Mouse (Mus musculus): Measurements from ENCODE around the gene Dtl.

Dtl gene

DNA sequence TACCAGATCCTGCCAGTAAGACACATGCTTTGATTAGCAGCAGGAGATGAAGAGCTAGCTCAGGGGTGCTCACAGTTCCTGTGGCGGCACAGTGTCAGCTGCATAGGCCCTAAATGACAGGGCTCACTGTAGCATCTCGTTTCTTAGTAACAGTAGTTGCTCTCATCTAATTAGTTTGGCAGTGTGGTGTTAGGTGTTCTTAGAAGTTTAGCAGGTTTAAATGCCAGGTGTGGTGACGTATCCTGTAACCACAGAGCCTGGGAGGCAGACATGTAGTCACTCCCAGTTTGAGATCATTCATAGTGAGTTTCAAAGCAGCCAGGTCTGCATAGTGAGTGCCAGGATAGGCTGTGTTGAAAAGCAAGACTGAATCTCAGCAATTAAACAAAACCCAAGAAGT lies 4.2 kb upstream of the Dtl start:
- no peak for DNase-seq (ENCODE audit: low read depth, low spot score)

DNA sequence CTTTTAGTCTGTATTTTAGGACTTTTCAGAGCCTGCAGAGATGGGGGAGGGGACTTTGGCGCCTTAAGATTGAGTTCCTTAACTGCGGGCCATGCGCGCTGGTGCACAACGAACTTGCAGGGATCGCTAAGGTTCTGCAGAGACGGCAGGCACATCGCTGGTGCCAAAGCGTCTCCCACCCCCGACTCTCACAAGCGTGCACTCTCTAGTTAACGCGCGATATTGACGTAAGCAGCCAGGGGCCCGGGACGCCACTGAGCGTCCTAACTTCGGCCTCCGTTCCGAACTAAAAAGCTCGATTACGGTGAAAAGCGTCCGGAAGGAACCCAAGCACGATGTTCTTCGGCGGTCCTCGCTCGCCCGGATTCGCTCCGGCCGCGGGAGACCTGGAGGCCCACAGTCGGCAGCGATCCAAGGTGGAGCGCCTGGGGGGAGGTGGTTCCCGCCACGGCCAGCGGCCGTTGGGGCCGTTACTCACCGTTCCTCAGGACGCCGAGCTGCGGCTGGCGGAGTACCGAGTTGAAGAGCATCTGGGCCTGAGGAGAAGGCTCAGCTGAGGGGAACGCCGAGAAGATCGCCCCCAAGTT lies 380 bp downstream of the Dtl start:
- DNase-seq (ENCODE audit: low read depth, low spot score): peak; percentile 75

DNA sequence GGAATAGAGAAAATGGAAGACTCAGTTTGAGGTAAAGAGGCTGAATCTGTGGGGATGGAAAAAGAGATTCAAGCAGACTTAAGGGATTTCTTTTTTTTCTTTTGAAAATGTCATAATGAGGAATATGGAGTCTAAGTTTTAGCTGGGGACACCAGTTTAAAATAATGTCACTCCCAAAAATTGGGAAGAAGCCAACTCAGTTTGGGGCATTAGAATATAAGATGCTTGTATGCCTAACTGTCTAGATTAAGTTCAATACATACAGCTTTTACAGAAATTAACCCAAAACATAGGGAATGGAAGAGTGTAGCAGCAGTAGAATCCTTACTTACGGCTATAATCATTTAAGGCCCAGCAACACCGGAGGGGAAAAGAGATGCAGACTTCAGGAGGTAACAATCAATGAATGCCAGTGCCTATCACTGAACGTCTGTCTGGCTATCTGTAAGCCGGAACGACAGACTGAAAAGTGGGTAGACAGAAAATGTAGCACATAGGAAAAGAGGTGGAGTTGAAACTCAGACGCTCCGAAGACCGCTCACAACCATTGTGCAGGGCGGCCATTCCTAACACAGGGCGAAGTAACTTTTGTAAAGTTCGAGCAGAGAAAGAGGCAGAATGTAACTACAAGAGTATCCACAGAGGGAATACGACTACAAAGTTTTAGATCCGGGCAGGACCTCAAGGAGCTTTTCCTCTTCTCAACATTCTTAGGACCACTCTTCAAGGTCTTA lies 1.3 kb downstream of the Dtl start:
- no peak for DNase-seq (ENCODE audit: low read depth, low spot score)

DNA sequence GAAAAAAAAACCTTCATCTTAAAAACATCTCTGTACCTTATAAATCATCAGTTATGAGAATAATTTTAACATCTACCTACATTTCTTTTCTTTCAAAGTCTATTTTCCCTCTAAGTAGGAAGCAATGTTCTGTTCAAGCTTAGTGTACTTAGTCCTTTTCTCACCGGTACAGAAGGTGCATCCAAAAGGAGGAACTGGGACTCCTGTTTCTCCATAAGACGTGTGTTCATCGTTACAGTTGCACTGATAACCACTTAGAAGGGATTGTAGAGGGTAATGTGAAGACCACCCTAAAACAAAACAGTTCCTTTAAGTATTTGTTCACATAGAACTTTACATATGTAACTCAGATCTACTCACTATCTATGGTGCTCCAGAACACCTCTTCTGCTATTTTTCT lies 4.9 kb downstream of the Dtl start:
- DNase-seq (ENCODE audit: low read depth, low spot score): no peak

DNA sequence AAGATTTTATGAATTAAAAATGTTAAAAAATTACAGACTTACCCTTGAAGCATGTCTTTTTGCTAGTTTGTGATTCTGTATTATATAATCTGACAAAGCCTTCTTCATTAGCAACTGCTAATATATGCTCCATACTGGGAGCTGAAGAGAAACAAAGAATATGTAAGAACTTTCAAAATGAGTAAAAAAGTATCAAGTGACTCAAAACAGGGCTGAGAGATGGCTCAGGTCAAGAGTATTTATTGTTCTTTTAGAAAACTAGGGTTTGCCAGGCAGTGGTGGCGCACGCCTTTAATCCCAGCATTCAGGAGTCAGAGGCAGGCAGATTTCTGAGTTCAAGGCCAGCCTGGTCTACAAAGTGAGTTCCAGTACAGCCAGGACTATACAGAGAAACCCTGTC lies 5.7 kb downstream of the Dtl start:
- DNase-seq (ENCODE audit: low read depth, low spot score): no peak

DNA sequence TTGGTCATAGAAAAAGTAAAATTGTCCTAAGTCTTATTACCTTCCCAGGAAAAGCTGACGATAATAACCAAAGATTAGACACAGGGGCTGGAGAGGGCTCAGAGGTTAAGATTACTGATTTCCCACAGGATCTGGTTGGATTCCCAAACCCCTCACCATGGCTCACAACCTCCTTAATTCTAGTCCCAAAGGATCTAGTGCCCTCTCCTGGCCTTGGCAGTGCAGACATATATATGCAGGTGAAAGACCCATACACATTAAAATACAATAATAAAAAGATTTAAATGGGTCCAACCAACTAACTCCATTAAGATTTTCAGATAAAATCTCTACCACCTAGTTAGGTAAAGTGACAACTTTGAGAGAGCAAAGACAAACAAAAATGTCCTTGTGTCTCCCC lies 7.5 kb downstream of the Dtl start:
- no peak for DNase-seq (ENCODE audit: low read depth, low spot score)

DNA sequence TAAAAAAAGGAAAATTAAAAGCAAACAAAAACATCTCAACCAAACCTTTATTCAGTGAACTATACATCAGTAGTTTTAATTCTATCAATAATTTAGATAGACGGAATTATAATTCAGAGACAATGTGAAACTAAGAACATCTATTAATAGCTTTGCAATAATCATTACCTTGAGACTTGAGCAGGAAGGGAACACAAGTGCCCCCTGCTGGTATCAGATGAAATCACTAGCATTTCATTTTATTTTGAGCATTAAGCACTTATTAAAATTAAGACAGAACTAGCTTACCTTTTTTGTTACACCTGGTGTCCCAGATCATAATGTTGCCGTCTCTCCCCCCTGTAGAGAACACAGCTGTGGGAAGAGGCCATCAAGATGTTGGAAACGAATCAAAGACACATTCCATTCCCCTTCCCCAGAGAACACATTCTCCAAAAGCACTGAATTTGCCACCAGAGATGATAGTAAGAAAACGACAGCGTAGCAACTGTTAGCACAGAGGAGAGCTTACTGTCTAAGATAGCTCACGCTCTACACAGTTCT lies 12.4 kb downstream of the Dtl start:
- peak; percentile 51 for DNase-seq (ENCODE audit: low read depth, low spot score)

DNA sequence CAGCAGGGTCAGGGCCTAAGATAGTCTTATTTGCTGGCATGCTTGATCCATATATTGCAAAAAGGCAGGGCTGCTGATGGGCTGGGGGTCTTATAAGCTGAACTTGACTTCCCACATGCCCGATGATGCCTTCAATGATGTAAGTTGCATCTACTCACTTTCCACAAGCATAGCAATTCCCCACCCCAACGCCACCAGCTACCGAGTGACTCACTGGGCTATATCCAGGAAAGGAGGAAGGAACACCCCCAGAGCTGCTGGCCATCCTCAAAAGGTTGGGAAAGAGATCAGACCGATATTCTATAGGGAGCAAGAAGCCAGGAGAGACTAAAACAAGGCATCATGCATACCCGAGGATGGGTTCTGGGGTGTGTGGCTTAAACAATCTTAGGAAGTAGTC lies 15.6 kb downstream of the Dtl start:
- DNase-seq (ENCODE audit: low read depth, low spot score): no peak

DNA sequence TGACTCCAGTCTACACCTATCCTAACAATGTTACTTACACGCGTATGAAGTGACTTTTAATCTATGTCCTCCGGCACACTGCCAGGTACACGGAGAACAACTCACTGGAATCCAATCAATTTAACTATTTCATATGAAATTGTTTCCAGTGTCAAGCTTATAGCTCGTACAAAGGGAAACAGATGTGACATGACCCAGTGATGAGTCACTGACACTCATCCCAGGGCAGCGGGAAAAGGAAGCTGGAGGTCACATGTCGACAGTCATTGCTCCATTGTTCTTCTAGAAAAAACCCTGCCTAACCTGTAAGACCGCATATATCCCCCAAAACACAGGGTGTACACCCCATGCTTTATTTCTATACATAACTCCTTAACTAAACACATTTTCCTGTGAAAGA lies 18.2 kb downstream of the Dtl start:
- DNase-seq (ENCODE audit: low read depth, low spot score): peak; percentile 12

DNA sequence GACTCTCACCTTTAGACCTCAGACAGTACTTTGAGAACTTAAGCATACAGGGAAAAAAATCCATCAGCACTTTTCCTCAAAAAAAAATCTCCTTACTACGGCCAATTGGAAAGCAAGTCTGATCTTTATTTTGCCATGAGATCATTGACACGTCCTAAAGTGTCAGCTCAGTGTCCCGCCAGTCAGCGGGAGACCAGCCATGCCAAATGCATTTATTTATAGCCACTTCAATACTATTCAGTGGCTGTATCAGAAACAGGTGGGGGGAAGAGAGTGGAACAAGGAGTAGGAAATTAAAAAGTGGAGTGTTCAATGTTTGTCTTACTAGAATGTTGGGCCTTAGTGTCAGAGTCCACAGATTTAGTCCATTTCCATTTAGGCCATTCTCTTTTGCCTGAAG lies 24.6 kb downstream of the Dtl start:
- DNase-seq (ENCODE audit: low read depth, low spot score): no peak

DNA sequence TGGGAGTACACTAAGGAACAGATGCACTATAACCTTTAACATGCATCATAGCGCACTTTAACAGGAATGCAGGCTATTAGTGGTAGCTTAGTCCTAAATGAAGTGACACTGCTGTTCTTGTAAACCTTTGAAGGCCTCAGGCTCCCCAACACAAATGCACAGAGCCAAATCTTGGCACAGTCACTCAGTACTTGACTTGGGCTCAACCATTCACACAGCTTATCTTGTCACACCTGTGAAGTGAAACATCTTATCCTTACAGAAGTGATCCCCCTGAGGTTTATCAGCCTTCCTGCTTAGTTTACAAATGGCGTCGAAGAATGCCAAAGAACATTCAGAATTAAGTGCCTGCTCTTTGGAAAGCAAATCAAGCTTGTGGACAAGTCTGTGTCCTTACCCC lies 31.6 kb downstream of the Dtl start:
- DNase-seq (ENCODE audit: low read depth, low spot score): no peak

DNA sequence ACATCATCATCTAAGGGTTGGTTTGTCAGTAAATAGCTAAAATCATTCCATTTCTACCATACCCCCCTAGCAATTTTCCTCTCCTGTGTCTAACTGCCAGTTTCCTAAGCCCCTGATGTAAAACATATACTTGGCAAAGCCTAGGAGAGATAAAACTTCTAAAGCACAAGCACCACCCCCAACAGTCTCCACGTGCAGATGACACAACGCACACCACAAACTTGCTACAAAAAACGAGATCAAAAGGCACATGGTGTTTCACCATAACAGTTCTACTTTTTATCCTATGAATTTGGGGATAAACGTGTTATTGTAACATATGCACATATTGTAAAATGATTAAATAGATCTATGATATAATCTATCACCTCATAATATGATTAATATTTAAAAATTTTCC lies 33.7 kb downstream of the Dtl start:
- DNase-seq (ENCODE audit: low read depth, low spot score): no peak

DNA sequence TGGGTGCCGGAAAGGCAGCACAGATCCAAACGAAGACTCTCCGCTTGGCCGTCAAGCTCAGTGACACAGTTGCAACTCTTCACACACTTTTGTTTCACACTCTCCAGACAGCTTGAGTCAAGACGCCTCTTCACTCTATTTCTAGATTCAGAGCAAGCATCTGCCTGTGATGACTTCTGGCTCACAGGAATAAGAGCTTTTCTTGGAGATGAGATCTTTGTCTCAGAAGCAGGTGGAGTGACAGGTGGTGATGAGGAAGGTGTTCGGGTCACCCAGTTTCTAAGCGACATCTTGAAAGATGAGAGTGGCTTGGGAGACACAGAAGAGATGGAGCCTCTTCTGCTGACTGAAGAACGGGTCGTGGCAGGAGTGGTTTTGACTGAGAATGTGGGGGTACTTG lies 34.3 kb downstream of the Dtl start:
- no peak for DNase-seq (ENCODE audit: low read depth, low spot score)

DNA sequence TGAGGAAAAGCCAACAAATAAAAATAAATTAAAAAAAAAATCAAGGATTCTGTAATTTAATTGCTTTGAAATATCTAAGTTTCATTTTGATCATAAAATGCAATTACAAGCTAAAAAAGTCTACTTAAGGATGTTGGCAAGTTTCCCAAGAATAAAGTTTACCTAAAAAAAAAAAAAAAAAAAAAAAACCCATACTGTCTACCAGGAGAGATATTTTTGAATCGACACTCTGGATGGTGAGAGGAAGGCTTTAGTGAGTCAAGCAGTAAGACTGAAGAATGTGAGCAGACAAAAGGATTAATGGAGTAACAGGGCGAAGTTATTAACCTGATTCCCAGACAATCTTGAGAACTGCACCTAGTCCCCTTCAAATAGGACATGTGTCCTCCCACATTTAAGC lies 35.0 kb downstream of the Dtl start:
- no peak for DNase-seq (ENCODE audit: low read depth, low spot score)

DNA sequence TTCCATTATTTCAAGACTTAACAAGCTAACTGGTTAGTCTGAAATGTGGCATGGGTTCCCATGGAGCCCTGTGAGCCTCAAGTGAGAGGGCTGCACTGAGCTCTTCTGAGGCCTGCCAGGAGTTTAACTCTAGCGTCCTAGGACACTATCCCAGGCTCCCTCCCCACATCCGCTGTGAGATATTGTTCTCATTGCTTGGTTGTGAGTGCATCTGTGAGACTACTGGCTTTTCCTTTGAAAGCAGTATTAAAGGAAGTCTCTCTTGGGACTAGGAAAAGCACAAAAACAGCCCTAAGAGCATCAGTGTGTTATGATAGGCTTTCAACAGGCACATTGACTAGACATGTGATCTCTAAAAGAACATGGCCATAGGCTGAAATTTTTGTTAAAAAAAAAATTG lies 40.4 kb downstream of the Dtl start:
- no peak for DNase-seq (ENCODE audit: low read depth, low spot score)

DNA sequence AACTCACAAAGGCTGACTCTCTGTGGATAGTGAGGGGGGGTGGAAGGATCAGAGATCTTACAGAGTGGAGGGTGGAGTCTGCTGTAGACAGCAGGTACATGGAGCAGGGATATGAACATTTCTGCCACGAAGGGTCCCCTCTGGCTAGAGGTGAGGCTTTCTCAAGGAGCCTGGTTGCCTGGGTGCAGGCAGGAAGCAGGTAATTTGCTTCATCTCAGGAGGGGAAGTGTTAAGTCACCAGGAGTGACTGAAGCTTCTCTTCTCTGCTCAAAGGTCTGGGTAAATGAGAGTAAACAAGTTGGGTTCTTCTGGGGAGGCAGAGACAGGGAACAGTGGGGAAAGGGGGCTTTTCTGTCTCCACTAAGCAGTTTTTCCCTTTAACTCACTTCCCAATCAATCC lies 44.3 kb downstream of the Dtl start:
- DNase-seq (ENCODE audit: low read depth, low spot score): no peak

DNA sequence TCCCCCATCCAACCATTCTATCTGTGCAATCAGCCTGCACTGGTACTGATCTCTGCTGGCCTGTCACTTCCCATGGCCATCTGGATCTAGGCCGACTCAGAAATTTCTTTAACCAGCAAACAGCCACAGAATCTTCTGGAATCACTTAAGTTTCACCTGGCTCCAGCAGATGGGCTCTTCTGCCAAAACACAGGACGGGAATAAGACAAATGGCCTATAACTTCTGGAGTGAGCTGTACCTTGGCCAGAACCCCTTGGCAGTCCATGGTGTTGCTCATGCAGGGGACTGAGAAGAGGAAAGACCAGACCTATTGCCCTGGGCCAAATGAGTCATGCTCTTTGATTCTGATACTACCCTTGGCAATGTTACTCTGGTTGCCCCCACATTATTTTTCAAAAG lies 45.9 kb downstream of the Dtl start:
- no peak for DNase-seq (ENCODE audit: low read depth, low spot score)

DNA sequence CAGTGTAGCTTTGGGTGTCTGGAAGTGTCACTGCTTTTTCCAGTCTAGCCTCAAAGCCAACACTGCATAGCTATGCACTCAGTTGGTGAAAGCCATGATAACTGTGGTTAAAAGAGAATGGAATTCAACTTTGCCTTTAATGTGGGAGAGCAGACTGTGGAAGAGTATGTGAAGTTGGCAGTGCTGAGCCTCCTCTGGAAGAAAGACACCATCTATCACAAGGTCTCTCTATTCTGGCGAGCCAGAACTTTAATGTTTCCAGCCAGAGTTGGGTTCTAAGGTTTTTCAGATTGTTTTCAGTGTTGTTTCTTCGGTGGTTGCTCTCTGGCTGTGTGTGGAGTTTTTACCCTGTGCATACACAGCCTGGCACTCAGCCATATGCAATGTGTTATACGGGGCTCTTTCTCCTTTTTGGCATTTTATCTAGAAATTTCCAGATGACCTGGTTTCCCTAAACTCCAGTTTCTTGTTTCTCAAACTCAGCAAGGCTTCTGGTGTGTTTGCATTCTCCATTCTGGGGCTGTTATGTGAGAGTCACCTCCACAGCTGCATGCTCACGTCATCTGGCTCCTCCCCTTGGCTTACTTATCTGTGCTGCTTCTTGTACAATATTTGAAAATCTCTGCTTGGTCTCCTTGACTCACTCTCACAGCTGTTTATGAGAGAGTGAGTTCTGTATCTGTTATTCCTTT lies 47.3 kb downstream of the Dtl start:
- no peak for DNase-seq (ENCODE audit: low read depth, low spot score)

DNA sequence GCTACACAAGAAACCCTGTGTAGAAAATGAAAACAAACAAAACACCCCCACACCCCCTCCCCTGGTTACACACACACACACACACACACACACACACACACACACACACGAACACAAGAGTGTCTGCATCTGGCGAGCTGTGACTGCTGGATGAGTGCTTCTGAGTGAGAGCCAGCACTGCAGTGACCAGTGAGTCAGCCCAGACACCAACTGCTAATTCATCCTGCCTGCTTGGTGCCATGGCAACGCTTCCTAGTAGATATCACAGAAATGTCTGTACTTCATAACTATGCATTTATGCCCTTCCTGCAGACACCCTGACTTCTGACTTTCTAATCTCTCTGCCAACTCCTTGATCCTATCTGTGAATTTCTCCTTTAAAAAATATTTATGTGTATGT lies 48.3 kb downstream of the Dtl start:
- DNase-seq (ENCODE audit: low read depth, low spot score): no peak

DNA sequence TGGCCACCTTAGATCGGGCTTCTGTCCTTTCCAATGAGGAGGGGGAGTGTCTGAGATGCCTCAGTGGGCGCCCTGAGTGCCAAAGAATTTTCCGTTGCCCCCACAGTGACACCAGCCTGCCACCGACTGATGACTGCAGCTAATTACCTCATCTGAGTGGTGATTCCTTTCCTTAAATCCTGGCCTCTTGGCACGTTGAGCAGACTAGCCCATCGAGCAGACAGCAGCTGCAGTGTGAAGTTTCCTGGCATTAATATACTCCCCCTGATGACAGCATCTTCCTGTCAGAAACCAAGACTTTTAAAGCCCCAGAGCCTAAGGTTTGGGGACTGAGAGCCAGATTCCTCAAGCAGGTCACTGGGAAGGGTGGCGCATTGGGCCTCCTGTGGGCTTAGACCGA lies 53.9 kb downstream of the Dtl start:
- no peak for DNase-seq (ENCODE audit: low read depth, low spot score)

DNA sequence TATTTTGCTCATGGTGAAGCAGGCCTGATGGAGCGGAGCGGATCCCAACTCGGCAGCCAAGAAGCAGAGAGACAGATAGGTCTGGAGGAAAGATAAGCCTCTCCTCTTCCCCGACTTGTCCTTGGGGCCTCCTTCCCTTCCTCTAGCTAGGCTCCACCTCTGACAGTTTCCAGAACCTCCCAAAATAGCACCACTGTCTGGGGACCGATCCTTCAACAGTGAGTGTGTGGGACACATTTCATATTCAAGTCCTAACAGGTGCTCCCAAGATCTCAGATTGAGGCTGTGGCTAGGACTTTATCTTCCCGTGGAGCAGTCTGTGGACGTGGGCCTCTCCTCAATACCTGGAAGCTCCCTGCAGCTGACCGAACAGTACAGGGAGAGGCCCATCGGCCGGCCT lies 54.7 kb downstream of the Dtl start:
- no peak for DNase-seq (ENCODE audit: low read depth, low spot score)

DNA sequence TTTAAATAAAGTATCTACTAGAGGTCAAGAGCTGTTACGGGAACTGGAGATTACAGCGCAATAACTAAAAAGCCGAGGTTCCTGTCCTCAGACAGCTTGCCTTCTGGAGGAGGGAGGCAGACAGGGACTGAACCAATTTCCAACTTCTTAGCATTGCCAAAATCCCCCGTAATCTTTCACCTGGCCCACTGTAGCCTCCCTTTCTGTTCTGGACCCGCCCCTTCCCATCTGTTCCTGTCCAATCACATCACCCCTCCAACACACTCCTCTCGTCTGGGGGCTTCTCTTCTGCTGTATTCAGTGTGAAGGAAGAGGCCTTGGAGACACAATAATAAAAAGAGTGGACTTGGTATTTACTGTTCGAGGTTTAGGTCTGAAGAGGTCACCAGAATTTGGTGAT lies 55.1 kb downstream of the Dtl start:
- DNase-seq (ENCODE audit: low read depth, low spot score): no peak
